Mouse (Mus musculus) liver, embryonic 15.5 days (tissue): ENCODE data around the gene Clip1. TPM values are rescaled to one million over a fixed set of nuclear protein-coding genes. Genes with fewer than 3 reads are reported as not detected.

Experiments used
- ATAC-seq: fragments of 200-750 bp; cut with Nextera tagmentation; 2 replicates; pipeline ENCODE4 v1.8.0; 2017; ENCODE audit warnings: moderate number of reproducible peaks, mild to moderate bottlenecking, moderate library complexity; ENCODE audit not compliant: insufficient read depth
- H3K27ac ChIP-seq: fragments of 300-500 bp; sonication (generic); replicated peaks from 2 replicates; pipeline ENCODE4 v1.5.1; 2015; ENCODE audit warnings: mild to moderate bottlenecking, inconsistent platforms
- H3K27me3 ChIP-seq: fragments of 300-500 bp; sonication (generic); 2 replicates; pipeline ENCODE4 v1.6.1; 2015; ENCODE audit warnings: mild to moderate bottlenecking, inconsistent platforms
- H3K36me3 ChIP-seq: fragments of 300-500 bp; sonication (generic); replicated peaks from 2 replicates; pipeline ENCODE4 v1.6.1; 2015; ENCODE audit warnings: moderate library complexity, mild to moderate bottlenecking, inconsistent platforms
- H3K4me1 ChIP-seq: fragments of 300-500 bp; sonication (generic); replicated peaks from 2 replicates; pipeline ENCODE4 v1.6.1; 2015; ENCODE audit warnings: inconsistent platforms
- H3K4me2 ChIP-seq: fragments of 300-500 bp; sonication (generic); 2 replicates; pipeline ENCODE4 v1.6.1; 2015; ENCODE audit warnings: moderate library complexity, mild to moderate bottlenecking, inconsistent platforms
- H3K4me3 ChIP-seq: fragments of 300-500 bp; sonication (generic); replicated peaks from 2 replicates; pipeline ENCODE4 v1.5.1; 2015; ENCODE audit warnings: mild to moderate bottlenecking, inconsistent platforms
- H3K9ac ChIP-seq: fragments of 300-500 bp; sonication (generic); 2 replicates; pipeline ENCODE4 v1.6.1; 2015; ENCODE audit warnings: moderate library complexity, mild to moderate bottlenecking, inconsistent platforms
- H3K9me3 ChIP-seq: fragments of 300-500 bp; sonication (generic); replicated peaks from 2 replicates; pipeline ENCODE4 v1.6.1; 2016; ENCODE audit warnings: inconsistent platforms
- WGBS: fragments of 180-500 bp; shearing (Covaris S2); methylation state at CpG from one replicate; pipeline ENCODE4 v1.1.7; 2015; ENCODE audit warnings: mixed read lengths; ENCODE audit not compliant: insufficient replicate concordance; 5-methylcytosine and 5-hydroxymethylcytosine counted together
- polyA plus RNA-seq: library from polyadenylated mRNA; unstranded; fragments of >200 nt; fragmentation: Nextera tagmentation; extraction: Ambion mirVana; gene quantifications from 2 replicates; pipeline ENCODE4 v1.2.1, GENCODE M21; 2015

The Clip1 gene
- polyA plus RNA-seq, 1 experiment from 2014 or later, result 10.8 TPM

DNA sequence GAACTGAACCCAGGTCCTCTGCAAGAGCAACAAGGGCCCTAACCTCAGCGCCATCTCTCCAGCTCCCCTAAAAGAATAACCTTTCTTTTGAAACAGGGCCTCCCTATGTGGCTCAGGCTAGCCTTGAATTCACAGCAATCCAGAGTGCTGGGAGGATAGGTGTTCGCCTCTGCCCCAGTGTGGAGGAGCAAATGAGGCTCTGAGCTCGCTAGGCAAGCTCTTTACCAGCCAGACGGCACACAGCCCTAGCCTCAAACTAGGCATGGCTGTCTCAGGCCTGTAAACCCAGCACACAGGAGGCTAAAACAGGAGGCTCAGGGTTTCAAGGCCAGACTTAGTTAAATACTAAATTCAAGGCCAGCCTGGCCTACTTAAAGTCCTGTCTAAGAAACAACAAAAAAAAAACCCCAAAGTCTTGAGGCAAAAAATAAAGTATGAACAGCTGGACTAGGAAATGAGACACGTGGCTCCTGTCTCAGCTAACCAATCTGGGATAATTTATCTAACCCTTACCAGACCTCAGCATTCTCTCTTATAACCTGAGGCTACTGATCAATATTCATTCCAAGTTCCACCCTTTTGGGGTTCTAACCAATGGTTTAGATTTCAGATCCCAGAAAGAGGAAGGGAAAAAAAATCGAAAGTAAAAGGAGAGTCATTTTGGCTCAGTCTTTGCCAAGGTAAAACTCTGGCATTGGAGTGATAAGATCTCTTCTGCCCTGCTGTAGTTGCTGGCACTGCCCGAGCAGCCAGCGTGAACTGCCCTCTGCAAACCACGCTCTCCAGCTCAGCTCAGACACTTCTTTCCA is 14.2 kb downstream of the Clip1 start:
- Histone ChIP-seq H3K9ac (peak overlapping the region; percentile 27; the same call in 1 of the 2 replicates), H3K4me3 (peak overlapping the region; percentile 18), H3K4me2 (peak overlapping the region; percentile 55), H3K27ac (peak overlapping the region; percentile 69), H3K27me3 (no peaks in the 10 kb centered on the region), H3K9me3 (no peaks in the 10 kb centered on the region), H3K4me1 (peaks cover 57% of the 10 kb centered on the region), H3K36me3 (no peaks in the 10 kb centered on the region)
- ATAC-seq, result no peak
- WGBS, result 44% methylated on average over 9 of the region's 9 CpGs

DNA sequence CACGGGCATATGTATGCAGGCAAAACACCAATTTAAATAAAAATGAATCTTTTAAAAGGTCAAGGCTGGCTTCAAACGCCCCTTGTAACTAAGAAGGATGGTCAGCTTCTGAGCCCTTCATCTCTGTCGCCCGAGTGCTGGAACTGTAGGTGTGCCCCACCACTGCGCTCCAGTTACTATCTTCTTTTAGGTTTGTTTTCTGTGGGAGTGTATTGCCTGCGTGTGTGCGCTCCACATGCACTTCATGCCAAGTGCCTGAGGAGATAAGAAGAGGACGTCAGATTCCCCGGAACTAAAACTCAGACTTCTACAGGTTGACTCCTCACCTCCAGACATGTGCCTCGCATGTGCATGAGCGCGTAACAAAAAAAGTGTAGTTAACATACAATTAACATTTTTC is 16.5 kb downstream of the Clip1 start:
- H3K27ac ChIP-seq, result no peak overlapping the region
- H3K36me3 ChIP-seq, result no peaks in the 10 kb centered on the region
- H3K4me3 ChIP-seq, result no peak overlapping the region
- H3K4me1 ChIP-seq, result peaks cover 46% of the 10 kb centered on the region
- H3K27me3 ChIP-seq, result no peaks in the 10 kb centered on the region
- 0 out of 2 replicates have a peak, but pooled peaks have one; percentile 32 for ATAC-seq
- no peak overlapping the region for H3K4me2 ChIP-seq
- no peak overlapping the region for H3K9ac ChIP-seq
- no peaks in the 10 kb centered on the region for H3K9me3 ChIP-seq
- 45% methylated on average over 12 of the region's 12 CpGs for WGBS

DNA sequence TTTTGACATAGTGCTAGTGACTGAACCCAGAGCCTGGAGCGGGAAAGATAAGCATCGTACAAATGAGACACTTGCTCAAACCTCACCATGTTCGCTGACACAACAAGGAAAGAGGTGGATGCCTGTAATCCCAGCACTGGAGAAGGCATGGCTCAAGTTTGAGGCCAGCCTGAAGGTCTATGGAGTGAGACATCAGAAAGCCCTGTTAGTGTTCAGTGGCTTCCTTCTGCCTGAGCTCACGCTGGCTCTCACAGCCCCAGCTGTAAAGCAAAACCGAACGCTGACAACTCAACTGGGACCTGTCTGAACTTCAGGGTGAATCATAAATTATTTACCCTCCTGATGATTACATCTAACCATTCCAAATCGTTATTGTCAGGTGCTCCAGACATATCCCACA is 18.5 kb downstream of the Clip1 start:
- Histone ChIP-seq H3K27me3 (no peaks in the 10 kb centered on the region), H3K9ac (no peak overlapping the region), H3K9me3 (no peaks in the 10 kb centered on the region), H3K36me3 (no peaks in the 10 kb centered on the region), H3K4me3 (no peak overlapping the region), H3K4me2 (no peak overlapping the region), H3K4me1 (peaks cover 38% of the 10 kb centered on the region), H3K27ac (no peak overlapping the region)
- WGBS, result 70% methylated on average over 7 of the region's 7 CpGs
- ATAC-seq, result no peak

DNA sequence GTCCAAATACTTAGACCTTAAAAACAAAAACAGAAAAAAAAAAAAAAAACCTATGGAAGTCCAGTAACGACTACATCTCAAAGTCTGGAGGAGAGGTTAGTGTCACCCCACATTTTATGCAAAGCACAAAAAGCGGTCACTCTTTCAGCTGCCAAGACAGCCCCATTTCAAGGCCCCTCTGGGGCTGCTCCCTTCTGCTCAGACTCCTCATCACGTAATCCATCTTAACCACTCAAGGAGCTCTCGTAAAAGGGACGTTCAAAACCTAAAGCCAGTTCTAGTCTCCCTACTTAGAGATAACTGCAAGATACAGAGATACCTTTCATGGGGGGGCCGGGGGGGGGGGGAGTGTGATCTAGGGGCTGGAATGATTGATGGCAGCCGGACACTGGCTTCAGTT is 20.1 kb downstream of the Clip1 start:
- H3K9ac ChIP-seq, result no peak overlapping the region
- ATAC-seq, result no peak
- H3K36me3 ChIP-seq, result no peaks in the 10 kb centered on the region
- H3K4me1 ChIP-seq, result peaks cover 27% of the 10 kb centered on the region
- 56% methylated on average over 7 of the region's 7 CpGs for WGBS
- H3K4me2 ChIP-seq, result no peak overlapping the region
- no peak overlapping the region for H3K27ac ChIP-seq
- H3K27me3 ChIP-seq, result no peaks in the 10 kb centered on the region
- H3K9me3 ChIP-seq, result no peaks in the 10 kb centered on the region
- H3K4me3 ChIP-seq, result no peak overlapping the region

DNA sequence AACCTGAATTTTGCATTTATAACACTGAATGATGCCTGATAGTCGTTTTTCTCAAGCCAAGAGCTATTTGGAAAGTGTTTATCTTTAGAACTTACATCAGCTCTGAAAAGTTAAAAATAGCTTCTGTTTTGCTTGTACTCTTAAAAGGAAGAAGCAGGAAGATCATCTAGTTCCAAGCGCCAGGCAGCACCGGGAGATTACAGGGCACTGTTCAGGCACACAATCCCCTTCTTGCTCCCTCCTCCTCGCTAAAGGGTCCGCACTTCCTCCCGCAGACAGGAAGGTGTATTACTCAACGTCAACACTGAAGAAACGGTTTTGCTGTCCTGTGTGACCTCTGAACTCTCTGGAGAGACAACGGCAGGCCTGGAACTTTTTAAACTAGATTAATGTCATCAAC is 22.4 kb downstream of the Clip1 start:
- Histone ChIP-seq H3K4me2 (no peak overlapping the region), H3K4me1 (peaks cover 17% of the 10 kb centered on the region), H3K27me3 (no peaks in the 10 kb centered on the region), H3K4me3 (no peak overlapping the region), H3K9ac (no peak overlapping the region), H3K36me3 (no peaks in the 10 kb centered on the region), H3K27ac (peak overlapping the region; percentile 12; the same call in 1 of the 2 replicates), H3K9me3 (no peaks in the 10 kb centered on the region)
- no peak for ATAC-seq
- WGBS, result 5% methylated on average over 9 of the region's 9 CpGs

DNA sequence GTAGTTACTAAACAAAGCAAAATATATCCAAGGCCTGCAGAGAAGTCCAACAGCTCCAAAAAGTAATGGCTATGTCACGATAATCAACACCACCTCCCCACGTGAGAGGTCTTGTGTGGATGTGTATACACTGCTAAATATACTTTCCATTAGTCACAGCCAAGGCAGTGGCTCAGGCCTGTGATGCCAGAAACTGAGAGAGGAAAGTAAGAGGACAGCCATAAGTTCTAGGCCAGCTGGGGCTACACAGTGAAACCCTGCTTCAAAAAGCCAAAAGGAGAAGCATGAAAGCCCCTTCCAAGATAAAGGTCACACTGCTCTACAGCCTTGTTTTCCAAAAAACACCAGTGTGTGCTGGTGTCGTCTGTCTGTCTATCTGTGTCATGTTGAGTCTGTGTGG is 22.8 kb downstream of the Clip1 start:
- no peak for ATAC-seq
- 57% methylated on average over 3 of the region's 3 CpGs for WGBS
- Histone ChIP-seq H3K27me3 (no peaks in the 10 kb centered on the region), H3K36me3 (no peaks in the 10 kb centered on the region), H3K9me3 (no peaks in the 10 kb centered on the region), H3K4me2 (no peak overlapping the region), H3K9ac (no peak overlapping the region), H3K27ac (peak overlapping the region; percentile 36; the same call in 1 of the 2 replicates), H3K4me1 (peaks cover 17% of the 10 kb centered on the region), H3K4me3 (no peak overlapping the region)

DNA sequence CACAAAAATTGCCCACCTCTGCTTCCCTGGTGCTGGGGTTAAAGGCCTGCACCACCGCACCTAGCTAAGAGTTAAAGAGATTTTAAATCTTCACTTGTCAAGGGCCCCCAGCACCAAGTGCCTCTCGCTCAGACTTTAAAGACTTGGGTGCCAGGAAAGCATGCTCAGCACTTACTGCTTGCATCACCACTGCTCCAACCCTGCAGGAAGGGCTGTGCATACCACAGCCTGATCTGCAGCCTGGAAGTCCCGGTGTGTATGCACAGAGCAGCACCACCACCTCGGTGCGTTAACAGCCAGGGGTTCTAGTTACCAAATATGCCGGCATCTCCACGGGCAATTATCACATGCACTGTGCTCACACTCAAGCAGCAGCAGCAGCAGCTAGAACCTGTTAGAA is 26.8 kb downstream of the Clip1 start:
- no peak for ATAC-seq
- H3K4me1 ChIP-seq, result peaks cover 15% of the 10 kb centered on the region
- no peaks in the 10 kb centered on the region for H3K27me3 ChIP-seq
- WGBS, result 20% methylated on average over 7 of the region's 7 CpGs
- H3K36me3 ChIP-seq, result peaks cover 14% of the 10 kb centered on the region; the same call in 1 of the 2 replicates
- no peak overlapping the region for H3K4me2 ChIP-seq
- H3K9ac ChIP-seq, result no peak overlapping the region
- H3K4me3 ChIP-seq, result no peak overlapping the region
- no peak overlapping the region for H3K27ac ChIP-seq
- no peaks in the 10 kb centered on the region for H3K9me3 ChIP-seq

DNA sequence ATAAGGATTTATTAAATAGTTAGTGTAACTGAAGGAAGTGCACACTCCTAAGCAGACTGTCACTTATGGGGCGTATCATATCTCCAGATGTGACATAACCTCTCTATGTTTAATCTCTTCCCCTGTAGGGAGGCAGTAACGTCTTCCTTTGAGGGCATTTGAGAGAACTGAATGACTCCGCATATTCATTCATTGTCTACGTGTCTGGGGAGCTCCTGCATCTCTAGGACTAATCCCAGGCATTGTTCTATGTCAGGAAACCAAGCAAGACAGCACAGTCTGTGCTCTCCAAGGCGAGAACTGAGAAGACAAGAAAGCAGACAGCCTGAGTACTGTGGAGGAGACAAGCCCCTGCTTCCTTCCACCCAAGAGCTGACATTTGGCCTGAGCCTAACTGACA is 29.5 kb downstream of the Clip1 start:
- Histone ChIP-seq H3K36me3 (peaks cover 16% of the 10 kb centered on the region; the same call in 1 of the 2 replicates), H3K27me3 (no peaks in the 10 kb centered on the region), H3K4me2 (no peak overlapping the region), H3K27ac (no peak overlapping the region), H3K9me3 (no peaks in the 10 kb centered on the region), H3K4me3 (no peak overlapping the region), H3K4me1 (peaks cover 7% of the 10 kb centered on the region), H3K9ac (no peak overlapping the region)
- 22% methylated on average over 5 of the region's 5 CpGs for WGBS
- ATAC-seq, result peak; percentile 67

DNA sequence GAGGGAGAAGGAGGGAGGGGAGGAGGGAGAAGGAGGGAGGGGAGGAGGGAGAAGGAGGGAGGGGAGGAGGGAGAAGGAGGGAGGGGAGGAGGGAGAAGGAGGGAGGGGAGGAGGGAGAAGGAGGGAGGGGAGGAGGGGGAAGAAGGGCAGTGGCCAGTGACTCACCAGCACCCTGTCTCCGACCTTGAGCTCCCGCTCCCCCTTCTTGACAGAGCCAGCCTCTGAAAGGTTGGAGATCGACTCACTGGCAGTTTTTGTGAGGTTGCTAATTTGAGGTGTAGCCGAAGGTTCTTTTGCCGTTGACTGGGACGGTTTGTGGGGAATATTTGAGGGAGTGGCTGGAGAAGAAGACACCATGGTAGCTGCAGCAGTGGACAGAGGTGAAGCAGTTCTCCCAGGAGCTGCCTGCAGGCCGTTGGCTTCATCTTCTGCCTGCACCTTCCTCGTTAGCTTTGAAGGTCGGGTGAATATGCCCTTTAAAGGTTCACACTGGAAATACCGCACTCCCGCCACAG is 31.1 kb downstream of the Clip1 start:
- Histone ChIP-seq H3K9ac (no peak overlapping the region), H3K36me3 (peaks cover 20% of the 10 kb centered on the region; the same call in 1 of the 2 replicates), H3K9me3 (no peaks in the 10 kb centered on the region), H3K4me3 (no peak overlapping the region), H3K4me1 (peaks cover 7% of the 10 kb centered on the region), H3K27ac (no peak overlapping the region), H3K27me3 (no peaks in the 10 kb centered on the region), H3K4me2 (no peak overlapping the region)
- WGBS, result 78% methylated on average over 11 of the region's 11 CpGs
- ATAC-seq, result no peak

DNA sequence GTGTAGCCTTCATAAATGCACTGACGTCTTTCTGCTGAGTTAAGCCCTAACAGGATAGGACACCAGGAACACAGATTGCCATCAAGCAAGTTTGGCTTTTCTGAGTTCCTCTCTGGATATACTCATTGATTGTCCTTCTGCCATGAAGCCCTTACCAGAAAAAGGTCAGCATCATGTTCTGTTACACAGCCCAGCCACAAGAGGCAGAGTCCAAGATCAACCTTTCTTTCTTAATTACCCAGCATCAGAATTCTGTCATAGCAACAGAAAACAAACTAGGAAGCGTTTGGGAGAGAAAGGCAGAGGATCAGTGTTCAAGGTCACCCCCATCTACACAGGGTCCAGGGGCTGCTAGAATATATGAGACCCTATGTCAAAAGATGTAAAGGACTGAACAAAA is 33.6 kb downstream of the Clip1 start:
- Histone ChIP-seq H3K27ac (no peak overlapping the region), H3K4me2 (no peak overlapping the region), H3K4me3 (no peak overlapping the region), H3K36me3 (peaks cover 31% of the 10 kb centered on the region; the same call in 1 of the 2 replicates), H3K9ac (no peak overlapping the region), H3K27me3 (no peaks in the 10 kb centered on the region), H3K9me3 (no peaks in the 10 kb centered on the region), H3K4me1 (no peaks in the 10 kb centered on the region)
- ATAC-seq, result no peak
- 43% methylated on average over 2 of the region's 2 CpGs for WGBS

DNA sequence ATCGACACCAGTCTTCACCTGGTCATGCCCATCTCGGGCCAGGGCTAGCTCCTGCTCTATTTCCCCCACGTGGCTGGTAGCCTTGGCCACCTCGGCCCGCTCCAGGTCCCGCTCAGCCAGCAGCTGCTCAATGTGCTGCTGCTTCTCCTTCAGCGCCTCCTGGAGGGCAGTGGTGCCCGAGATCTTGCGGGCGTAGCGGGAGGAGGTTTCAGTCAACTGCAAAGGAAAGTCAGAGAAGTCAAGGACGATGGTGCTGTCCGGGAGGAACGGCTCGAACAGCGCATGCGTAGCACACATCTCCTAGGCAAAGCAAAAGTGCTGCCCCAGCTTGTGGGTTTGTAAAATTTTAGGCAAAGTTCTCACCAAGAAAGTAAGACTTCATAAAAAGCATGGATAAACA is 42.0 kb downstream of the Clip1 start:
- no peaks in the 10 kb centered on the region for H3K27me3 ChIP-seq
- no peak overlapping the region for H3K4me2 ChIP-seq
- H3K4me1 ChIP-seq, result no peaks in the 10 kb centered on the region
- no peak overlapping the region for H3K27ac ChIP-seq
- H3K9ac ChIP-seq, result no peak overlapping the region
- ATAC-seq, result no peak
- no peaks in the 10 kb centered on the region for H3K9me3 ChIP-seq
- no peak overlapping the region for H3K4me3 ChIP-seq
- WGBS, result 84% methylated on average over 17 of the region's 17 CpGs
- peaks cover 41% of the 10 kb centered on the region for H3K36me3 ChIP-seq
